Mouse (Mus musculus) hindbrain, embryonic 16.5 days (tissue): ENCODE results near the gene Sorbs2. TPM values are rescaled to one million over a fixed set of nuclear protein-coding genes. Genes with fewer than 3 reads are reported as not detected.
A peak's percentile ranks its signal among the peaks of the same experiment; 100 is the strongest.

Experiments
- ATAC-seq: fragments of 200-750 bp; cut with Nextera tagmentation; 2 replicates; pipeline ENCODE4 v1.8.0; 2017; ENCODE audit warnings: moderate TSS enrichment, moderate library complexity
- H3K27ac ChIP-seq: fragments of 300-500 bp; sonication (generic); 2 replicates; pipeline ENCODE4 v1.5.1; 2014; ENCODE audit warnings: low read depth, mild to moderate bottlenecking, control low read depth, low read length, moderate library complexity
- H3K27me3 ChIP-seq: fragments of 300-500 bp; sonication (generic); replicated peaks from 2 replicates; pipeline ENCODE4 v1.6.1; 2014; ENCODE audit warnings: low read length; ENCODE audit not compliant: control insufficient read depth, insufficient read depth
- H3K36me3 ChIP-seq: fragments of 300-500 bp; sonication (generic); 2 replicates; pipeline ENCODE4 v1.6.1; 2014; ENCODE audit warnings: mild to moderate bottlenecking, low read length, moderate library complexity, mixed read lengths; ENCODE audit not compliant: control insufficient read depth, insufficient read depth
- H3K4me1 ChIP-seq: fragments of 300-500 bp; sonication (generic); 2 replicates; pipeline ENCODE4 v1.6.1; 2014; ENCODE audit warnings: low read depth, low read length; ENCODE audit not compliant: control insufficient read depth, insufficient read depth
- H3K4me2 ChIP-seq: fragments of 300-500 bp; sonication (generic); 2 replicates; pipeline ENCODE4 v1.6.1; 2014; ENCODE audit warnings: mild to moderate bottlenecking, low read length, control low read depth, moderate library complexity
- H3K4me3 ChIP-seq: fragments of 300-500 bp; sonication (generic); 2 replicates; pipeline ENCODE4 v1.5.1; 2014; ENCODE audit warnings: mild to moderate bottlenecking, low read length, control low read depth, moderate library complexity
- H3K9ac ChIP-seq: fragments of 300-500 bp; sonication (generic); 2 replicates; pipeline ENCODE4 v1.6.1; 2014; ENCODE audit warnings: low read depth, mild to moderate bottlenecking, control low read depth, low read length, moderate library complexity
- H3K9me3 ChIP-seq: fragments of 300-500 bp; sonication (generic); 2 replicates; pipeline ENCODE4 v1.6.1; 2014; ENCODE audit warnings: mild to moderate bottlenecking, low read length, moderate library complexity; ENCODE audit not compliant: control insufficient read depth
- WGBS: fragments of 180-500 bp; shearing (Covaris S2); extraction: QIAGEN DNeasy Blood & Tissue Kit; methylation state at CpG from one replicate; pipeline ENCODE4 v1.1.7; 2014; 5-methylcytosine and 5-hydroxymethylcytosine counted together
- polyA plus RNA-seq: library from polyadenylated mRNA; unstranded; fragments of >200 nt; fragmentation: Nextera tagmentation; extraction: Ambion mirVana; gene quantifications from 2 replicates; pipeline ENCODE4 v1.2.1, GENCODE M21; 2015

Sorbs2 gene
- polyA plus RNA-seq, 1 experiment from 2014 or later, result 40.8 TPM

DNA sequence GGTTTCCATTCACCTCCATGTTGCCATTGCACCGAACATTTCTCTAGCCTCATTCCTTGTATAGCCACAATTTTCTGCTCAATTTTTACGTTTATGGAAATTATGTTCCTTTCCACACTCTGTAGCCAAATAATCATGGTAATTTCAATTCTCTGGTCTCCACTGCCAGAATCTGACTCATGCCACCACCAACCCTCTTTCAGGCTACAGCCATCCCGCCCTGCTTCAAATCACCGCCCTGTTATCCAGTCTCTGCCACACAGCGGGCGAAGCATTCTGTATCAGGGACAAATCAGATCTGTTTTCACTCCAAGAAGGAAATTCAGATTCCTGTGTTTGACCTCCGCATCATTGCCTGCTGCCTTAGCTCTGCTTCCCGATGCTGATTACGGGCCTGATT, 79.4 kb downstream of the Sorbs2 start:
- no peak for ATAC-seq
- no peaks in the 10 kb centered on the region for H3K9me3 ChIP-seq
- H3K4me1 ChIP-seq, result no peaks in the 10 kb centered on the region; the same call in 1 of the 2 replicates
- H3K27ac ChIP-seq, result no peak overlapping the region
- no peak overlapping the region for H3K4me3 ChIP-seq
- H3K27me3 ChIP-seq, result no peaks in the 10 kb centered on the region
- no peak overlapping the region for H3K4me2 ChIP-seq
- 92% methylated on average over 9 of the region's 9 CpGs for WGBS
- H3K9ac ChIP-seq, result no peak overlapping the region
- no peaks in the 10 kb centered on the region for H3K36me3 ChIP-seq

DNA sequence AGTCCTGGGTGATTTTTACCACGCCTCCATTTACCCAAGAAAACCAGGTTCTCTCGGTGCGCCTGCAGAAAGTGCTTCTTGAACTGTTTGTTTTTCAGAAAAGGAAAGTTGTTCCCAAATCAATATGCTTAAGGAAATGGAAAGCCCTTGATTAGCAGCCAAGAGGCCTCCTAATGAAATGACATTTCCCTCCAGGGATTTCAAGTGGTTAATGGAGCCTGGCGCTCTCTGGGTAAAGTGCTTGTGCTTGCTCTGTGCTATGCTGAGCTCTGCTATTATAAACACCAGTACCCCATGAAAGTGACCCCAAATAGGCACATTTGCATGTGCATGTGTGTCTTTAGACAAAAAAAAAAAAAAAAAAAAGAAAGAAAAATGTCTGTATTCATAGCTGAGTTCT, 84.3 kb downstream of the Sorbs2 start:
- Histone ChIP-seq H3K9ac (no peak overlapping the region), H3K9me3 (no peaks in the 10 kb centered on the region), H3K36me3 (no peaks in the 10 kb centered on the region), H3K4me2 (no peak overlapping the region), H3K4me3 (no peak overlapping the region), H3K27ac (no peak overlapping the region), H3K27me3 (no peaks in the 10 kb centered on the region), H3K4me1 (no peaks in the 10 kb centered on the region; the same call in 1 of the 2 replicates)
- 53% methylated on average over 4 of the region's 4 CpGs for WGBS
- ATAC-seq, result 0 out of 2 replicates have a peak, but pooled peaks have one; percentile 40

DNA sequence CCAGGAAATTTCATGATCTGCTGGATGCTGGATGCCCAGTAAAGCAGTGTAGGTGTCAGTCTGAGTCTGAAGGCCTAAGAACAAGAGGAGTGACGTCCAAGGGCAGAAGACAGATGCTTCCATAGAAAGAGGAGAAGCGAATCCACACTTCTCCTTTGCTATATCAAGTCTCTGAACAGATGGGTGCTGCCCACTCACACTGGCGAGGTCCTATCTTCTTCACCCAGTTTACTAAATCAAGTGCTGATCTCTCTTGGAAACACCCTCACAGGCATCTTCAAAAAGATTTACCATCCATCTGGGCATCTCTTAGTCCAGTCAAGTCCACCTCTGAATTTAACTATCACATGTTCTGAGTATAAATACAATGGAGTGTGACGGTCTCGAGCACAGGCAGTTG, 86.1 kb downstream of the Sorbs2 start:
- 85% methylated on average over 5 of the region's 5 CpGs for WGBS
- Histone ChIP-seq H3K27ac (no peak overlapping the region), H3K9me3 (no peaks in the 10 kb centered on the region), H3K36me3 (no peaks in the 10 kb centered on the region), H3K4me3 (no peak overlapping the region), H3K9ac (no peak overlapping the region), H3K4me1 (no peaks in the 10 kb centered on the region; the same call in 1 of the 2 replicates), H3K4me2 (no peak overlapping the region), H3K27me3 (no peaks in the 10 kb centered on the region)
- ATAC-seq, result no peak

DNA sequence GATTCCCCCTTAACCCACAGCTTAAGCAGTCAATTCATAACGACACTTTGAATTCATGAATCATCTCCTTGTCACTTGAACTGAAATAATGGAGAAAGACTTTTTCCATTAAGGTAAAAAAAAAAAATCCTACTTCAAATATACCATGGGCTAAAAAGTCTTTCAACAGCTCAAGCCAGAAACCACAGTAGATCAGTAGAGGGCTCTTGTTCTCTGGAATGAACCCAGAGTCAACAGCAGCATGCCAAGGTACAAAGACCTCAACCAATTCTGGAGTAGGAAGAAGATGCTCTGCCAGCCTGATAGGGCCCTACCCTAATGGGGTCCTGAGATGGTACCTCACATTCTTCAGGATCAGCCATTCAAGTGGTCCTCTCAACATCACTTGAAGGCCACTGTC, 88.4 kb downstream of the Sorbs2 start:
- Histone ChIP-seq H3K4me2 (no peak overlapping the region), H3K4me1 (no peaks in the 10 kb centered on the region; the same call in 1 of the 2 replicates), H3K9me3 (no peaks in the 10 kb centered on the region), H3K27ac (no peak overlapping the region), H3K36me3 (no peaks in the 10 kb centered on the region), H3K4me3 (no peak overlapping the region), H3K9ac (no peak overlapping the region), H3K27me3 (no peaks in the 10 kb centered on the region)
- 84% methylated on average over 1 of the region's 1 CpGs for WGBS
- no peak for ATAC-seq

DNA sequence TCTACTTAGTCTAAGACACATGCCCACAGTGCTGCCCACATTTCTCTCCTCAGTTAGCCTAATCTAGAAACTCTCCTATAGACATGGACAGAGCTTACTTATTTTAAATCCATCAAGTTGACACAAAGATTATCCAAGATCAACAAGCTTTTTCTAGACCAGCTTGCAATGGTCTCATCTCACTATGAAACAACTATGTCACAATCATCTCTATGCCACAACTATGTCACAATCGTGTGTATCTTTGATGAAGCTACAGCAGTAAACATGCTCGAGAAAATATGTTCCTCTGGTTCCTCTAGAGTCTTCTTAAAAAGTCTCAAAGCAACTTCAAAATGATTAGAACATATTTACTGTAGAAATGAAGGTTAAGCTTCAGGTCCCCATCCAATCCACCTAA, 89.0 kb downstream of the Sorbs2 start:
- H3K9me3 ChIP-seq, result no peaks in the 10 kb centered on the region
- WGBS, result 86% methylated on average over 2 of the region's 2 CpGs
- no peak for ATAC-seq
- no peak overlapping the region for H3K9ac ChIP-seq
- no peaks in the 10 kb centered on the region for H3K36me3 ChIP-seq
- no peaks in the 10 kb centered on the region; the same call in 1 of the 2 replicates for H3K4me1 ChIP-seq
- H3K4me3 ChIP-seq, result no peak overlapping the region
- H3K27me3 ChIP-seq, result no peaks in the 10 kb centered on the region
- H3K27ac ChIP-seq, result no peak overlapping the region
- no peak overlapping the region for H3K4me2 ChIP-seq

DNA sequence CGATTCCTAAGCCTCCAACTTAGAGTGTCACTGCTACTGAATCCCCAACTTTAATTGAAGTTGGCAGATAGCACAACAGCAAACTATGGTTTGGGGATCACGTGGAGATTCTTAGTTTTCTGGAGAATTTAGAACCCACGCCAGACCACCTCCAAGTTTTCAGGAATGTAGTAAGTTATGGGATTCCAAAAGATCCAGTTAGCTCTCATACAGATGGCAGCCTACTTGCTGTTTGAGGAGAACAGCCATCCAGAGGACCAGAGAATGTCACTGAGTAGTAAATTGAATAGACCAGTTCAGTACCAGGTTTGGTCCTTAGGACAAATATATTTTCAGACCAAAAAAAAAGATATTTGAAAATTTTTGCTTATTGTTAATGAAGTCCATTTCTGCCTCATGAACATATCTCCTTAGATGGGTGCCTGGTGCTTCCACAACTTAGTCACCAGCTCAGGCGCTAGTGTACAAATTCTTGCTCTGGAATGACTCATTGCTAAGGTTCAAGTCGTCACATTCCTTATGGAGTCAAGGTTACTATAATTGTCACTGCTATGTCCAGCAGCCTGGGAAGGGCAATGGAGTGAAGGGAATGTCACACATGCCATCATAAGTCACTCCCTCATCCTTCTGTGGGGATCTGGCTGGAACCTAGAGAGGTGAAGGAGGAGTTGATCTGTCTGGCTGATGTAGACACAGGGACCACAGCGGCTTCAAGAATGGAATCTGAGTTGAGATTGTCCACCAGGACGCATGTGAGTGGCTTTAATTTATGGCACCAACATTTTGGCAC, 90.2 kb downstream of the Sorbs2 start:
- H3K4me2 ChIP-seq, result no peak overlapping the region
- H3K36me3 ChIP-seq, result no peaks in the 10 kb centered on the region
- no peak overlapping the region for H3K4me3 ChIP-seq
- no peak overlapping the region for H3K9ac ChIP-seq
- 87% methylated on average over 7 of the region's 7 CpGs for WGBS
- H3K27ac ChIP-seq, result no peak overlapping the region
- H3K4me1 ChIP-seq, result no peaks in the 10 kb centered on the region
- no peaks in the 10 kb centered on the region for H3K9me3 ChIP-seq
- H3K27me3 ChIP-seq, result no peaks in the 10 kb centered on the region
- no peak for ATAC-seq

DNA sequence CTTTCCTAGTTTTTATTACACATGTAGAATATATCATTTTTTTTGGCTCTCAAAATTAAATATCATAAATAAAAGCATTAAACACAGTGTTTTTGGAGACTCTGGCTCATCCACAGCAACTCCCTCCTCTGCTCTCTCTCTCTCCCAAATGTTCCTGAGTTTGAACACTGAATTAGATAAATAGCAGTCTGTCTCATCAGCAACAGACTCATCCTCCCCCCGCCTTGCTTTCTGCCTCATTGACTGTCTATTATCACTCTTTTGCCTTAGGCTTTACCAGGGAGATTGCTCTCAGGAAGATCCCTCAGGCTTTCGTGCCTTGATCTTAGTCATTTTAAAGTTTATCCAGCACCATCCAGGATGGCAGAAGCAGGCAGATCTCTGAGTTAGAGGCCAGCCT, 91.3 kb downstream of the Sorbs2 start:
- H3K27ac ChIP-seq, result no peak overlapping the region
- H3K4me1 ChIP-seq, result no peaks in the 10 kb centered on the region
- no peaks in the 10 kb centered on the region for H3K27me3 ChIP-seq
- no peaks in the 10 kb centered on the region for H3K36me3 ChIP-seq
- no peak overlapping the region for H3K9ac ChIP-seq
- ATAC-seq, result no peak
- H3K9me3 ChIP-seq, result no peaks in the 10 kb centered on the region
- no peak overlapping the region for H3K4me3 ChIP-seq
- WGBS, result 43% methylated on average over 2 of the region's 2 CpGs
- H3K4me2 ChIP-seq, result no peak overlapping the region

DNA sequence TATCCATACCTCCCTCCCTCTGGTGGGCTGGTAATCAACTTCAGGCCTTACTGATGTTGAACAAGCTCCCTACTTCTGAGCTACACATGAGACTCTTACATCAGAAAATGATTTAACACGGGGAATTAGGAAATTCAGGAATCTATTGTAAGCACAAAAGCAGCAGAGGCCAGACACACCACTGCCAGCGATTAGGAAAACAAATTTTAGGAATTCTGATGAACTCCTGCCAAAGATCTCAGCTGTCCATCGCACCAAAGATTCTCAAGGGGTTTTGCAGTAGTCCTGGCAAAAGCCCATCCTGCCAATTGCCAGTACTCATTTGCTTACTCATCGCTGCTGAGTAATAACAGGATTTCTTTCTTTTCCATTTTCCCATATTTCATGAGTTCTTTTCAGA, 94.4 kb downstream of the Sorbs2 start:
- Histone ChIP-seq H3K4me2 (no peak overlapping the region), H3K4me1 (no peaks in the 10 kb centered on the region), H3K27me3 (no peaks in the 10 kb centered on the region), H3K9me3 (no peaks in the 10 kb centered on the region), H3K9ac (no peak overlapping the region), H3K27ac (no peak overlapping the region), H3K4me3 (no peak overlapping the region), H3K36me3 (no peaks in the 10 kb centered on the region)
- WGBS, result 48% methylated on average over 4 of the region's 4 CpGs
- no peak for ATAC-seq

DNA sequence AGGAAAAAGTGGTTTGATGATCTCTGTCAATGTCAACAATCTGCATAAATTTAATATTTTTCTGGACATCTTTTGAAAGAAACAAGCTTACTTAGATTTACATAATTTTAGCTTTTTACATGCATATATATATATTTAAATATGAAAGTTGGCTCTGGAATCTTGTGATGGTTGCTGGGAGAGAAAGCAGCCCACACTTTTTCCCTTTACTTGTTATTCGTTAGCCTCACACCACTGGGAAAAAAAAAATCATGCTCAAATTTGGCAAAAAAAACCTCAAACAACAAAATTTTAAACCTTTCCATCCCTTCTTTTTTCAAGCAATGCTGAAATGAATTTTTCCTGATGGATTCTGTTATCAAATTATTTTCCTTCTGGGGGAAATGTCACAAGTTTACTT, 97.8 kb downstream of the Sorbs2 start:
- Histone ChIP-seq H3K4me3 (no peak overlapping the region), H3K9ac (no peak overlapping the region), H3K27ac (no peak overlapping the region), H3K27me3 (no peaks in the 10 kb centered on the region), H3K4me2 (no peak overlapping the region), H3K9me3 (no peaks in the 10 kb centered on the region), H3K4me1 (no peaks in the 10 kb centered on the region), H3K36me3 (no peaks in the 10 kb centered on the region)
- ATAC-seq, result no peak
- 73% methylated on average over 1 of the region's 1 CpGs for WGBS
